Mouse (Mus musculus): ENCODE results near the gene AI854703. TPM values are rescaled to one million over a fixed set of nuclear protein-coding genes. Genes with fewer than 3 reads are reported as not detected.

AI854703 gene
- 0.15 TPM in 1 of 2 replicates, not detected in the other for polyA plus RNA-seq (2012; ENCODE audit: insufficient read depth, insufficient read length, missing spikeins)

DNA sequence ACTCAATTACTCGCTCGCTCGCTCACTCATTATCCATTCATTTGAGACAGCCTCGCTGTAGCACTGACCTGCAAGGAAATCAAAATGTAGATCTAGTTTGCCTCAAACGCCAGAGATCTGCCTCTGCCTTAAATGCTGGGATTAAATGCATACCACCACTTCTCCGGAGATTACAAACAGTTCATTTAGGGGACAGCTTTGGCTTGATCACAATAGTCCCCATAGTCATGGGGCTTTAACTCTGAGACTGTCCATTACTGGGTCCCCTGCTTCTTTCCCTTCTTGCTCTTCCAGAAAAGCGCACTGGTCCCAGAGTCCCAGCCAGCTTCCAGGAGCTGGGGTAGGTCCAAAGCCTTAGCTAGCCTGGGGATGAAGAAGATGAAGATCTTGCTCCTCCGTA lies at the start of gene AI854703:
TSS of gene AI854703 (plus strand) at position 301 of the 400 bp plus-strand sequence.
- Histone ChIP-seq H3K27ac (ENCODE audit: insufficient read depth, low read depth, low read length) (no peak within 1 kb of the TSS), H3K4me1 (ENCODE audit: control insufficient read depth, insufficient read depth, low read length) (peaks cover 5% of the 10 kb centered on the region), H3K4me3 (ENCODE audit: insufficient read depth, low read length) (peak within 1 kb of the TSS; percentile 58)
- TF ChIP-seq CTCF (IDR thresholded peaks at IDR 0.05; ENCODE audit: low read depth, low read length): no peak
- TF ChIP-seq POLR2A (IDR thresholded peaks at IDR 0.05; ENCODE audit: borderline replicate concordance, low read depth, low read length): no peak

GRCm38 (mm10) chr6:48578736-48579135 lies 47.8 kb upstream of the AI854703 start:
- TF ChIP-seq POLR2A (IDR thresholded peaks at IDR 0.05; ENCODE audit: borderline replicate concordance, low read depth, low read length) (no peak), CTCF (IDR thresholded peaks at IDR 0.05; ENCODE audit: low read depth, low read length) (no peak)
- Histone ChIP-seq H3K27ac (ENCODE audit: insufficient read depth, low read depth, low read length) (peak overlapping the region; percentile 94), H3K4me3 (ENCODE audit: insufficient read depth, low read length) (peak overlapping the region; percentile 14; the same call in 1 of the 2 replicates), H3K4me1 (ENCODE audit: control insufficient read depth, insufficient read depth, low read length) (peaks cover 20% of the 10 kb centered on the region)

DNA sequence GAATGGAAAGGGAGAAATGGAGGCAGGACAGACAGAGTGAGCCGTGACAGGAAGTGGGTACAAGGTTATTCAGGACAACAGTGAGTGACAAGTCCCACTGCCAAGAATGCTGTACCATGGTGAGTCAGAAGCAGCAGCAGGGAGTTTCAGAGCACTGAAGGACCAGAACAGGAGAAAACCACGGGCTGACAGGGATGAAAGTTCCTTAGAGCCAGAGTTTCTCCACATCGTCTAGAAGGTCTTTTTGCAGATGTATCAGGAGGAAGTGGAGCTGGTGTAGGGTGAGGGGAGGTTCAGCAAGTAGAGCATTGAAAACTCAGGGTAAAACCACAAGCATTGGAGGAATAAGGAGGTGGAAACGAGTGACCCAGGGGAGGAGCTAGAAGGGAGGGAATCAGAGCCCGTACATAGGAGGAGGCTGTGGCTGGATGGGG lies 47.3 kb upstream of the AI854703 start:
- TF ChIP-seq POLR2A (IDR thresholded peaks at IDR 0.05; ENCODE audit: borderline replicate concordance, low read depth, low read length) (no peak), CTCF (IDR thresholded peaks at IDR 0.05; ENCODE audit: low read depth, low read length) (no peak)
- Histone ChIP-seq H3K27ac (ENCODE audit: insufficient read depth, low read depth, low read length) (peak overlapping the region; percentile 94), H3K4me3 (ENCODE audit: insufficient read depth, low read length) (peak overlapping the region; percentile 54), H3K4me1 (ENCODE audit: control insufficient read depth, insufficient read depth, low read length) (peaks cover 20% of the 10 kb centered on the region)

DNA sequence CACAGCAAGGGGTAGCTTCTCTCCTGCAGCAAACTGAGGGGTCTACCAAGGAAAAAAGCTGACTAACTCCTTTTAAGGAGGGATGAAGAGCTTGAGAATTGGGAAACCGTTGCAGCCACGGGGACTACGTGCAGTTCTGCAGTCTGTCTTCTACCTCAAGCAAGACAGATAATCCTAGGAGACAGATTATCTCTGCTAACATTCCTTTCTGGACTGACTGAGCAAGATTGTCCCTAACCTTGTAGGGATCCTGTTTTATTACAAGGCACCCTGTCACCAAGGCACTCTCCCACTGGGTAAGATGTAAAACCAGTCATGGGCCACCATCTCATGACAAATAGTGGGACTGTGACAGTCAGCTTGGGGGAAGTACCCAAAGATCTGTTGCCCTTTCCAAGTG lies 45.3 kb upstream of the AI854703 start:
- no peak for TF ChIP-seq CTCF (IDR thresholded peaks at IDR 0.05; ENCODE audit: low read depth, low read length)
- no peak for TF ChIP-seq POLR2A (IDR thresholded peaks at IDR 0.05; ENCODE audit: borderline replicate concordance, low read depth, low read length)
- Histone ChIP-seq H3K4me1 (ENCODE audit: control insufficient read depth, insufficient read depth, low read length) (peaks cover 20% of the 10 kb centered on the region), H3K27ac (ENCODE audit: insufficient read depth, low read depth, low read length) (no peak overlapping the region), H3K4me3 (ENCODE audit: insufficient read depth, low read length) (no peak overlapping the region)

GRCm38 (mm10) chr6:48582037-48582436 lies 44.5 kb upstream of the AI854703 start:
- Histone ChIP-seq H3K4me3 (ENCODE audit: insufficient read depth, low read length) (no peak overlapping the region), H3K27ac (ENCODE audit: insufficient read depth, low read depth, low read length) (no peak overlapping the region), H3K4me1 (ENCODE audit: control insufficient read depth, insufficient read depth, low read length) (peaks cover 20% of the 10 kb centered on the region)
- TF ChIP-seq POLR2A (IDR thresholded peaks at IDR 0.05; ENCODE audit: borderline replicate concordance, low read depth, low read length) (no peak), CTCF (IDR thresholded peaks at IDR 0.05; ENCODE audit: low read depth, low read length) (no peak)

GRCm38 (mm10) chr6:48589194-48589750 lies 37.3 kb upstream of the AI854703 start, which contains the start of gene Gm45021:
TSS of gene Gm45021 (plus strand) at chr6:48589610.
- Histone ChIP-seq H3K27ac (ENCODE audit: insufficient read depth, low read depth, low read length) (no peak within 1 kb of the TSS), H3K4me3 (ENCODE audit: insufficient read depth, low read length) (no peak within 1 kb of the TSS), H3K4me1 (ENCODE audit: control insufficient read depth, insufficient read depth, low read length) (peaks cover 13% of the 10 kb centered on the region)
- TF ChIP-seq CTCF (IDR thresholded peaks at IDR 0.05; ENCODE audit: low read depth, low read length) (no peak), POLR2A (IDR thresholded peaks at IDR 0.05; ENCODE audit: borderline replicate concordance, low read depth, low read length) (no peak)

- H3K27ac ChIP-seq (ENCODE audit: insufficient read depth, low read depth, low read length): no peak overlapping the region
- H3K4me1 ChIP-seq (ENCODE audit: control insufficient read depth, insufficient read depth, low read length): peaks cover 17% of the 10 kb centered on the region
- TF ChIP-seq POLR2A (IDR thresholded peaks at IDR 0.05; ENCODE audit: borderline replicate concordance, low read depth, low read length) (no peak), CTCF (IDR thresholded peaks at IDR 0.05; ENCODE audit: low read depth, low read length) (no peak)
These were observed 35.2 kb upstream of the AI854703 start for GRCm38 (mm10) chr6:48591221-48591845.

GRCm38 (mm10) chr6:48591871-48592270 lies 34.7 kb upstream of the AI854703 start:
- Histone ChIP-seq H3K4me3 (ENCODE audit: insufficient read depth, low read length) (no peak overlapping the region), H3K4me1 (ENCODE audit: control insufficient read depth, insufficient read depth, low read length) (peaks cover 17% of the 10 kb centered on the region), H3K27ac (ENCODE audit: insufficient read depth, low read depth, low read length) (no peak overlapping the region)
- TF ChIP-seq POLR2A (IDR thresholded peaks at IDR 0.05; ENCODE audit: borderline replicate concordance, low read depth, low read length) (no peak), CTCF (IDR thresholded peaks at IDR 0.05; ENCODE audit: low read depth, low read length) (no peak)

More at GRCm38 (mm10) chr6:48591221-48591845, 35.2 kb upstream of the AI854703 start:
- H3K4me3 ChIP-seq (ENCODE audit: insufficient read depth, low read length): no peak overlapping the region

DNA sequence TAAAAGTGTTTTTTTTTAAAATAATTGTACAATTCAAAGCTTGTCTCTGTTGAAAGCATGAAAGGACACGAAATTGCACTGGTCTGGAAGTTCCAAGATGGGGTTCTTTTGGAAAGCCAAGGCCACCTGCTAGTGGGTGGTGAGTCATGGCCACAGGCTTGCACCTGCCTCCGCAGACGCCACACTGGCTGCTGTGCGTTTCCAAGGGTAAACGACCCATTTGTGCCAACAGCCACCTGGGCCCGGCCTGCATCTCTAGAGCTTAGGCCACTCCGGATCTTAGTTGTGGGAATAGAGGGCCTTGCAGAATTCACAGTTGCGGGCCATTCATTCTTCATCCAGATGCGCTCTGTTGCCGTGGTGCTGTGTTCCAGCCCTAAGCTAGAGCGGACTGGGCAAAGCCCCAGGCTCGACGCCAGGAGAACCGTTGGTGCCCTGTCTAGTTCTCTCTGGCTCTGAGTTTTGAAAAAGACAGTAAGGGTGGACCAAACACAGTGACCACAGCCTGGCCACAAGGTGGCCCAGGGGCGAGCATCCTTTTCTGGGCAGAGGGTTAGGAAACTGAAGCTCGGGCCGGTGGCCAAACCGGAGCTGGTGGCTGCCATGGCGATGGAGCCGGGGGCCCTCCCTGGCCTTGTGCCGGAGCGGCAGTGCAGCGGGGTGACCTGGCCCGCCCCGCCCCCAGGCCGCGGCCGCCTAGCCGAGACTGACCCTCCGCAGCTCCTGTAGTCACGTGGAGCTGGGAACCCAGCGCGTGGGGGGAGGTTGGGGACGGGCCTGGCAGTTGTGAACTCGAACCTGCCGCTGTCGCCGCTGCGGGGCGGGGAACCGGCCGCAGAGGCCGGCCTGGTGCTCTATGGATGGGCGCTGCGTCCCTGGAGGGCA lies 33.2 kb upstream of the AI854703 start, which contains the start of the genes Repin1 and Gm44965:
TSS of gene Repin1 (plus strand) at position 726 of the 885 bp plus-strand sequence.
TSS of gene Gm44965 (plus strand) at position 784 of the 885 bp plus-strand sequence.
- Histone ChIP-seq H3K27ac (ENCODE audit: insufficient read depth, low read depth, low read length) (peak within 1 kb of the TSS; percentile 72), H3K4me1 (ENCODE audit: control insufficient read depth, insufficient read depth, low read length) (peaks cover 17% of the 10 kb centered on the region), H3K4me3 (ENCODE audit: insufficient read depth, low read length) (peak within 1 kb of the TSS; percentile 72)
- TF ChIP-seq CTCF (IDR thresholded peaks at IDR 0.05; ENCODE audit: low read depth, low read length) (no peak), POLR2A (IDR thresholded peaks at IDR 0.05; ENCODE audit: borderline replicate concordance, low read depth, low read length) (no peak)

All from bone marrow macrophage, adult 2 months (primary cell).